Mouse (Mus musculus): ENCODE results near the gene Crybg1. TPM values are rescaled to one million over a fixed set of nuclear protein-coding genes. Genes with fewer than 3 reads are reported as not detected.
A peak's percentile ranks its signal among the peaks of the same experiment; 100 is the strongest.

Crybg1 gene
- polyA plus RNA-seq, 1 experiment, result 32.2 TPM

DNA sequence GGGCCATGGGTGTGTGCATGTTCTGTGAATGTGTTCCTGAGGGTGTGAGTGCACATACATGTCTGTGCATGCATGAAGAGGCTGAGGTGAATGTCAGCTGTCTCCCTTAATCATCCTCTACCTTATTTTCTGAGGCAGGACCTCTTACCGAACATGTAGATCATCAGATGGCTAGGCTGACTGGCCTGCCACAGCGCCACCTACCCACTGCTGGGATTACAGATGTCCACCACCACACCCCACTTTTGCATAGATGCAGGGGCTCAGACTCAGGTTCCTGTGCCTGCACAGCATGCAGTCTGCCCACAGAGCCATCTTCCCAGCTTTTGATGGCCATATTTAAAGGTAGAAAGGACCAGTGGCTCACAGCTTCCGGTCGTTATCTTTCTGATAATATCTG lies 103.9 kb downstream of the Crybg1 start:
- no peaks in the 10 kb centered on the region; the same call in 1 of the 2 replicates for H3K4me1 ChIP-seq (ENCODE audit: control insufficient read depth, insufficient read depth, low read length)
- no peak overlapping the region for H3K4me3 ChIP-seq (ENCODE audit: insufficient read depth, low read length)
- no peak overlapping the region for H3K27ac ChIP-seq (ENCODE audit: insufficient read depth, low read depth, low read length)
- peak; percentile 34 for TF ChIP-seq CTCF (IDR thresholded peaks at IDR 0.05; ENCODE audit: low read depth, low read length)
- TF ChIP-seq POLR2A (IDR thresholded peaks at IDR 0.05; ENCODE audit: borderline replicate concordance, low read depth, low read length), result no peak

- no peak overlapping the region for H3K4me3 ChIP-seq (ENCODE audit: insufficient read depth, low read length)
- TF ChIP-seq POLR2A (IDR thresholded peaks at IDR 0.05; ENCODE audit: borderline replicate concordance, low read depth, low read length) (no peak), CTCF (IDR thresholded peaks at IDR 0.05; ENCODE audit: low read depth, low read length) (no peak)
- no peak overlapping the region for H3K27ac ChIP-seq (ENCODE audit: insufficient read depth, low read depth, low read length)
- no peaks in the 10 kb centered on the region; the same call in 1 of the 2 replicates for H3K4me1 ChIP-seq (ENCODE audit: control insufficient read depth, insufficient read depth, low read length)
Measured at GRCm38 (mm10) chr10:44043630-44044029, 105.0 kb downstream of the Crybg1 start.

DNA sequence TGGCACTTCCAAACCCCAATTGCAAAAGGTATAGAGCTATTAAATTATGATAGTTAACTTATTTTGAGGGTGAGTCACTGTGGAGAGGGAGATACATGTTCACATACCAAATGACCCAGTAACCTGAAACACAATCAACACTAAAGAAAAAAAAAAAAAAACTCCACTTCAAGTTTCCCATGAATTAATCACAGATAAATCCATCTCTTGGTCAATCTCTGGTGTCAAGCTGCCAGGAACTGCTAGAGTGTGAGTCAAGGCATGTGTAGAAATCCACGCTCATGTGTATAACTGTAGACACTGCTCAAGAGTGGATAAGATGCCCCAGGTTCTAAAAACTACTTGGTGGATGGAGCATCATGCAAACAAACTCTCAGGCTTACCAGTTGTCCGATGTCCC lies 109.5 kb downstream of the Crybg1 start:
- Histone ChIP-seq H3K4me1 (ENCODE audit: control insufficient read depth, insufficient read depth, low read length) (peaks cover 8% of the 10 kb centered on the region), H3K4me3 (ENCODE audit: insufficient read depth, low read length) (no peak overlapping the region), H3K27ac (ENCODE audit: insufficient read depth, low read depth, low read length) (no peak overlapping the region)
- no peak for TF ChIP-seq CTCF (IDR thresholded peaks at IDR 0.05; ENCODE audit: low read depth, low read length)
- TF ChIP-seq POLR2A (IDR thresholded peaks at IDR 0.05; ENCODE audit: borderline replicate concordance, low read depth, low read length), result no peak

GRCm38 (mm10) chr10:44037918-44038544 lies 110.6 kb downstream of the Crybg1 start:
- Histone ChIP-seq H3K4me1 (ENCODE audit: control insufficient read depth, insufficient read depth, low read length) (peaks cover 8% of the 10 kb centered on the region), H3K4me3 (ENCODE audit: insufficient read depth, low read length) (no peak overlapping the region), H3K27ac (ENCODE audit: insufficient read depth, low read depth, low read length) (no peak overlapping the region)
- TF ChIP-seq CTCF (IDR thresholded peaks at IDR 0.05; ENCODE audit: low read depth, low read length) (no peak), POLR2A (IDR thresholded peaks at IDR 0.05; ENCODE audit: borderline replicate concordance, low read depth, low read length) (no peak)

DNA sequence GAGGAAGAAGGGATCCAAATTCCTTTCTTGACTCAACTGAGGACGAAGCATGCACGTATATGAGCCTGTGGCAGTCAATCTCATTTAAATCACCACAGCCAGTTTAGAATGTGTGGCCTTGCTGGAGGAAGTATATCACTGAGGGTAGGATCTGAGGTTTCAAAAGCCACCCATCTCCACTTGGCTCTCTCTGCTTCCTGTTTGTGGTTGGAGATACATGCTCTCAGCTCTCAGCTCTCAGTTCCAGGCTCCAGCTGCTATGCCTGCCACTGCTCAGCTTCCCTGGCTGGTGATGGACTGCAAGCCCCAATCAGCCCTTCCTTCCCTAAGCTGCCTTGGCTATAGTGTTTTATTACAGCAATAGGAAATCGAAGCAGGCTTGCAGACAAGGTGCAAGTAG lies 119.1 kb downstream of the Crybg1 start:
- Histone ChIP-seq H3K27ac (ENCODE audit: insufficient read depth, low read depth, low read length) (peak overlapping the region; percentile 67), H3K4me3 (ENCODE audit: insufficient read depth, low read length) (no peak overlapping the region), H3K4me1 (ENCODE audit: control insufficient read depth, insufficient read depth, low read length) (peaks cover 27% of the 10 kb centered on the region)
- TF ChIP-seq POLR2A (IDR thresholded peaks at IDR 0.05; ENCODE audit: borderline replicate concordance, low read depth, low read length), result no peak
- TF ChIP-seq CTCF (IDR thresholded peaks at IDR 0.05; ENCODE audit: low read depth, low read length), result no peak

- peaks cover 27% of the 10 kb centered on the region for H3K4me1 ChIP-seq (ENCODE audit: control insufficient read depth, insufficient read depth, low read length)
- no peak overlapping the region for H3K4me3 ChIP-seq (ENCODE audit: insufficient read depth, low read length)
- no peak for TF ChIP-seq POLR2A (IDR thresholded peaks at IDR 0.05; ENCODE audit: borderline replicate concordance, low read depth, low read length)
- no peak for TF ChIP-seq CTCF (IDR thresholded peaks at IDR 0.05; ENCODE audit: low read depth, low read length)
- no peak overlapping the region for H3K27ac ChIP-seq (ENCODE audit: insufficient read depth, low read depth, low read length)
Measured at GRCm38 (mm10) chr10:44027226-44027625, 121.4 kb downstream of the Crybg1 start.

DNA sequence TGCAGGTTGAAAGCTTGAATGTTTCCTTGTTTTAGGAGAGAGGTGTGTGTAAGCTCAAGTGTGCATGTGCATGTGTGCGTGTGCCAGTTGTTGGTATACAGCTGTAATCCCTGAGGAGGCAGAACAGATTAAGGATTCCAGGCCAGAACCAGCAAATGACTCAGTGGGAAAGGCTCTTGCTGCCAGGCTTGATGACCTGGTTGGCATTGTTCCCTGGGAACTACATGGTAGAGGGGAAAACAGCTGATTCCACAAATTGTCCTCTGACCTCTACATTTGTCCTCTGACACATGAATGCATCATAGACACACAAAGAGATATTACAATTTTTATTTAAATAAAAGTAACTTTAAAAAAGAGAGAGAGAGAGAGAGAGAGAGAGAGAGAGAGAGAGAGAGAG lies 122.5 kb downstream of the Crybg1 start:
- H3K4me3 ChIP-seq (ENCODE audit: insufficient read depth, low read length), result no peak overlapping the region
- H3K27ac ChIP-seq (ENCODE audit: insufficient read depth, low read depth, low read length), result no peak overlapping the region
- peaks cover 26% of the 10 kb centered on the region for H3K4me1 ChIP-seq (ENCODE audit: control insufficient read depth, insufficient read depth, low read length)
- no peak for TF ChIP-seq POLR2A (IDR thresholded peaks at IDR 0.05; ENCODE audit: borderline replicate concordance, low read depth, low read length)
- TF ChIP-seq CTCF (IDR thresholded peaks at IDR 0.05; ENCODE audit: low read depth, low read length), result no peak

DNA sequence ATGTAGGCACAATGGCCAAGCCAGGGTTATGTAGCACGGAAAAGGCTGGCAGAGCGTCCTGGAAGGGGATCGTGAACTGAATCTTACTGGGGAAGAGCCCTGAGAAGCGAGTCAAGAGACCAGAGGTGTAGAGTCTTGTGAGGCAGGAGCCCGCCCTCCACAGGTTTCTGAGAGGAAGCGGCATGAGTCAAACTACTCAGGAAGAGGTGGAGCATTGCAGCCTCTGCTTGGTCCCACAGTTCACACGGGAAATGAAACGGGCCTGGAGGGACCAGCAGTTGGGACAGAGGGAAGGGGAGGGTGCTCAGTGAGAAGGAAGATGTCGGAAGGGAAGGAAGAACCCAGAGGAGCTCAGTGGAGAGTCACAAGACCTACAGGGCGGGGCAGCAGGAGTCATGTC lies 123.9 kb downstream of the Crybg1 start:
- Histone ChIP-seq H3K27ac (ENCODE audit: insufficient read depth, low read depth, low read length) (no peak overlapping the region), H3K4me1 (ENCODE audit: control insufficient read depth, insufficient read depth, low read length) (peaks cover 13% of the 10 kb centered on the region), H3K4me3 (ENCODE audit: insufficient read depth, low read length) (no peak overlapping the region)
- no peak for TF ChIP-seq CTCF (IDR thresholded peaks at IDR 0.05; ENCODE audit: low read depth, low read length)
- no peak for TF ChIP-seq POLR2A (IDR thresholded peaks at IDR 0.05; ENCODE audit: borderline replicate concordance, low read depth, low read length)

DNA sequence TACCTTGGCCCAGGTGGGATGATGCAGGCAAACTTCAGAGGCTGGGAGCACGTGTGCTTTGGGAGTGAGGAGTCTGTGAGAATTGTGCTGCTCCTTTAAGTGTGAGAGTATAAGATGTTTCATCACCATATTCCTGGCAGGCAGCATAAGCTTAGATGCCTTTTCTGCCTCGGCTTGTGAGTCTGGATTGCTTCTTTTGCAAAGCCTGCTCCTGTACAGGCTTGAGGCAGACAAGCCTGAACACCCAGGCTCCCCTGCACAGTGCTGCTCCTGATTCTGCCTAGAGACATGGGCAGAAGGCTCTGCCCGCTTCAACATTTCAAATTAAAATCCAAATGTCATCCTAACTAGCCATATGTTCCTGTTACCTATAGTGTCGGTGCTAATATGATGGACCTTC lies 128.5 kb downstream of the Crybg1 start:
- Histone ChIP-seq H3K4me3 (ENCODE audit: insufficient read depth, low read length) (no peak overlapping the region), H3K27ac (ENCODE audit: insufficient read depth, low read depth, low read length) (no peak overlapping the region), H3K4me1 (ENCODE audit: control insufficient read depth, insufficient read depth, low read length) (peaks cover 6% of the 10 kb centered on the region)
- TF ChIP-seq CTCF (IDR thresholded peaks at IDR 0.05; ENCODE audit: low read depth, low read length) (no peak), POLR2A (IDR thresholded peaks at IDR 0.05; ENCODE audit: borderline replicate concordance, low read depth, low read length) (no peak)

DNA sequence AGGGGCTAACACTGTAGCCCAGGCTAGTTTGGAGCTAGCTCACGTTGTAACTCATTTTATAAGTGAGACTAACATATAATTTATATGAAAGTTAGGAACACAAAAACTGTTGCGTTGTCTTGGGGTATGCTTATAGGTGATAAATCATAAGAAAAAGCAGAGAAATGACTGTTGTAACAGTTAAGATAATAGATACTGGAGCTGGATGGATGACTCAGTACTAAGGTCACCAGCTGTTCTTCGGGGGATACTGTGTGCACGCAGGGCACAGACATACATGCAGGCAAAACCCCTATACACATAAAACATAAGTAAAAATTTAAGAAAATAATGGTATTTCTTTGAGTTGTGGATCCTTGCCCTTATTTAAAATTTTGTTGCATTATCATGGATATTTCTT lies 130.1 kb downstream of the Crybg1 start:
- TF ChIP-seq CTCF (IDR thresholded peaks at IDR 0.05; ENCODE audit: low read depth, low read length), result no peak
- no peak for TF ChIP-seq POLR2A (IDR thresholded peaks at IDR 0.05; ENCODE audit: borderline replicate concordance, low read depth, low read length)
- H3K4me3 ChIP-seq (ENCODE audit: insufficient read depth, low read length), result no peak overlapping the region
- no peak overlapping the region for H3K27ac ChIP-seq (ENCODE audit: insufficient read depth, low read depth, low read length)
- no peaks in the 10 kb centered on the region for H3K4me1 ChIP-seq (ENCODE audit: control insufficient read depth, insufficient read depth, low read length)
